Mouse (Mus musculus) MN1 (cell line): ENCODE measurements around the gene Pitpnb.

ENCODE experiments used
- DNase-seq: peaks from one replicate; pipeline ENCODE4 v3.0.0-alpha.2; 2016; ENCODE audit warnings: low spot score

The Pitpnb gene

DNA sequence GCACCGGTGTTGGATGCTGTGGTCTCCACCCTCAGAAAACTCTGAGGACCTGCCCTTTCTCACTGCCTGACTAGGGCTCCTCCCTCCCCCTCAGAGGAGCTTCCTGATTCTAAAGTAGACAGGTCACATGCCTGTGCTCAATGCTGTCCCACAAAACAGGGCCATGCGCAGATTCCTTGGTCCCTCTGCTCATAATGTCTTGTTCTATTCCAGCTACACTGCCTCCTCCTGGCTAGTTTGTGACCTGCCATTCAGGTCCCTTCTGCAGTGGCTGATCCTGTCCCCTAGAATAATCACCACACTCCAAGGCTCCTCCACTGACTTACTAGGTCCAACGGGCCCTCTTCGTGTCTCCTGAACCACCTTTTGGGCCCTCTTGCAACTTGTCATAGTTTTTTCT, 65.6 kb downstream of the Pitpnb start:
- DNase-seq: no peak

DNA sequence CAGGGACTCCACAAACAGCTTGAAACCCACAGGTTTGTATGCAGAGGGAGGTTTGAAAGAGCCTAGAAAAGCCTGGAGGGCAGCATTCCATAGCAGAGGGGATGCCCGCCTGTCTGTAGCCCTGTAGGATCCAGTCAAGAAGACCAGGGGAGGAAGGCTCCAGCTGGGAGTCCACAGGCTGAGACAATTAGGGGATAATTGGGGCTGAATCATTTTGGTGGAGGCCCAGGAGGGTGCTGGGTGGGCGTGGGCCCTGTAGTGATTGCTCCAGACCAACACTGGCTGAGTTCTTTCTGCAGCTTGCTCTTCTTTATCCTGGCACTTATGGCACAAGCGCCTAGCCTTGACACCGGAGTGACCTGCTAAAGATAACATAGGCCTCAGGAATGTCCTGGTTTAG, 67.9 kb downstream of the Pitpnb start:
- no peak for DNase-seq

GRCm38 (mm10) chr5:111399271-111399670, 68.7 kb downstream of the Pitpnb start:
- no peak for DNase-seq

- no peak for DNase-seq
Observed at GRCm38 (mm10) chr5:111401879-111402650, 71.5 kb downstream of the Pitpnb start.

DNA sequence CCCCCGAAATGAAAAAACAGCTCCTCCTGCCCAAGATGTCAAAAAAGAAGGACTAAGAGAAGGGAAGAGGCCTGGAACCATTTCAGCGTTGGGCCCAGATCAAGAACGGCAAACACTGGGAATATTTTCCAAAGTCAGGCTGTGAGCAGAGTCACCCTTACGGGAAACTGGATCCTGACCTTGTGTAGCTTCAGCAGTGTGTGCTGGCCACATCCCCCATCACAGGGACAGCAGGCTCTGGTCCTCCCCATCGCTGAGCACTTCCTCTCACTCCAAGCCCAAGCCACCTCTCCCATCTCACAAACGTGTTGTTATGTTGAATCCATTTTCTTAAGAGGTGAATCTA, 72.1 kb downstream of the Pitpnb start:
- no peak for DNase-seq

DNA sequence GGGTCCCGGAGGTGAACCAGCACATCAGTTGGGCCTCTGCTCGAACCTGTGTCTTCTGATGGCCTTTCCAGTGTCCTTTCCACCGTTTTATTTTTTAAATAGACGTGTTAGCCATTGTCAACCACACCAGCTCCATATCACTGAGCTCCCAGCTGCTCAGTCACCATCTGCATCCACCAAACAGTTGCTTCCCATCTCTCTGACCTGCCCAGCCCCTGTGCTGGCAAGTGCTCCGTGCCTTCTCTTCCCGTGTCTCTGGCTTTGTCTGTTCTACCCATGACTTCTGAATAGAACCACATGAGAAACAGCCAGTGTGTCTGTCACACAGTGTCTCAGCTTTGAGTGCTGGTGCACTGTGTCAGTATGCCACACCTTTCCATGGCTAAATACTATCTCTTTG, 74.2 kb downstream of the Pitpnb start:
- DNase-seq: no peak

- DNase-seq: peak; percentile 47
Observed at GRCm38 (mm10) chr5:111408470-111409105, 78.0 kb downstream of the Pitpnb start.

DNA sequence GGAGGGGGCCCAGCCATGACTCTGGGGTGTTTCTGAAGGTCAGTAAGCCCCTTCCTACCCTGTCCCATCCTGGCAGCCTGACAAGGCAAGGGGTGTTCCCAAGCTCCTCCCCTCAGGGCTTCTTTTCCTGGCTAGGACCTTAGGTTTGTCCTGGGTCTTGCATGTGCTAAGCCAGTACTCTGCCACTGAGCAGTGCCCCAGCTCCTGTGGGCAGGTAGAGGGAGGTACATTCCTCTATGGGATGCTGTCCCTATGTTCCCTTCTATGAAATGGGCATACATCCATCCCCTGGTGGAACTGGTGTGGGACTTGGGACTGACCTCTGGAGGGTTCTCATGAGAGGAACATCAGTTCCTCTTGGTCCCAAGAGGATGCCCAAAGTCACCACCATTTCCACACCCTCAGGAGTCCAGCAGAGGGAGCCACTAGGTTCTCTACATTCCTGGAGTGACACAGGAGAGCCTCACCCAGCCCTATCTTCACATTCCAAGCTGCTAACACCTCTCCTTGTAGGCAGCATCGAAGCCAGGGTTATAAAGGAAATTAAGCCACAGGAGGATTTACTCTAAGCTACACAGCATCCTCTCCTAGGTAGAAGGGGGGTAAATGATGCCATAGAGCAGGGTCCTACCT, 79.0 kb downstream of the Pitpnb start:
- DNase-seq: no peak

DNA sequence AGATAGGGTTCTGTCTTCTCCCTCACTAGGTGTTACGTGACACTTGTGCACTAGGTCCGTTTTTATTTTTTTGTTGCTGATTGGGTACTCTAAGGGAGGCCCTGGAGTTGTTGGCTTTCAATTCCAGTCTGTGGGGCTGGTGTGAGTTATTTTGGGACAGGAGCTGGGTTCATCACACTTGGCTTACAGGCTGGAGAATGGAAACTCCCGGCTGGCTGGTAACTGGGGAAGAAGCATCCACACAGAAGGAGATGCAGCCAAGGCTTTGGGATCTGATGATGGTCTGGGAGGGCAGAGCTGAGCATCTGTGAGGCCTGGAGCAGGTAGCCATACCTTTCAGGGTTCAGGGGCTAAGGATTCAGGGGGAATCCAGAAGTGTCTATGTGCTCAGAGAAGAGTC, 80.1 kb downstream of the Pitpnb start:
- DNase-seq: no peak

DNA sequence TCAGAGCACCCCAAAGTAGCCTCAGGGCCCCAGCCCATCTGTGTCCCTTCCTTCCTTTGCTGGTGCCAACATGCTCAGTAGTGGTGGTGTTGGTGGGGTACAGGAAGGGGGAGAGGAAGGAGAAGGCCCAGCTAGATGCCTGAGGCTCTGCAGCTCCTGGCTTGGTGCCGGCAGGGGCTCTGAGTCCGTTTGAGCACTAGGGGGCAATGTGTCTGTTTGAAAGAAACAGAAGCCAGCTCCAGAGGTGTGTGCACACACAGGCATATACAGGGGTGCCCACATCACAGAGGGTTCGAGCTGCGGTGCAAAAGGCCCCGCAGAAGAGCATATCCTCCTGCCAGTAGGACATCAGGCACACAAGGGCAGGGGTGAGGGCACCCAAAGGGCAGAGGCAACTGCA, 83.6 kb downstream of the Pitpnb start:
- peak; percentile 27 for DNase-seq

- no peak for DNase-seq
Observed at GRCm38 (mm10) chr5:111414770-111415249, 84.2 kb downstream of the Pitpnb start.

- DNase-seq: no peak
Observed at GRCm38 (mm10) chr5:111415575-111415974, 85.0 kb downstream of the Pitpnb start.

DNA sequence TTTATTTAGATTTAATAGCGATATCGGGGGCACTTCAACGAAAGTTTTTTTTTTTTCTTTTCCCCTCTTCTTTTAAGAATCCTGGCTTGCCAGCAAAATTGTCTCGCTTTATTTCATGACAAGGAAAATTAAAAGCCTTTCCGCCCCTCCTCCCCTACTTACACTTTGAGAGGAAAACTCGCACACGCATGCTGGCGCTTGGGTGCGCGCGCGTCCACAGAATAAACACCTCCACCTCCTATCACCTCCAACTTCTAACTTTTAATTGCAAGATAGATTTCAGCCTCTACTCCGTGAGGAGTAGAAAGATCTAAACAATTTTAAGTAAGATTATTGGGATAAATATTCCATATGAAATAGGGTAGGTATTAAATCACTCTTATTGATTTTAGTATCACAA, 85.5 kb downstream of the Pitpnb start:
- DNase-seq: no peak

GRCm38 (mm10) chr5:111416591-111417374, 86.2 kb downstream of the Pitpnb start, which contains the start of gene Mn1:
Gene Mn1, plus strand, starts transcription at chr5:111417362.
- DNase-seq: no peak

DNA sequence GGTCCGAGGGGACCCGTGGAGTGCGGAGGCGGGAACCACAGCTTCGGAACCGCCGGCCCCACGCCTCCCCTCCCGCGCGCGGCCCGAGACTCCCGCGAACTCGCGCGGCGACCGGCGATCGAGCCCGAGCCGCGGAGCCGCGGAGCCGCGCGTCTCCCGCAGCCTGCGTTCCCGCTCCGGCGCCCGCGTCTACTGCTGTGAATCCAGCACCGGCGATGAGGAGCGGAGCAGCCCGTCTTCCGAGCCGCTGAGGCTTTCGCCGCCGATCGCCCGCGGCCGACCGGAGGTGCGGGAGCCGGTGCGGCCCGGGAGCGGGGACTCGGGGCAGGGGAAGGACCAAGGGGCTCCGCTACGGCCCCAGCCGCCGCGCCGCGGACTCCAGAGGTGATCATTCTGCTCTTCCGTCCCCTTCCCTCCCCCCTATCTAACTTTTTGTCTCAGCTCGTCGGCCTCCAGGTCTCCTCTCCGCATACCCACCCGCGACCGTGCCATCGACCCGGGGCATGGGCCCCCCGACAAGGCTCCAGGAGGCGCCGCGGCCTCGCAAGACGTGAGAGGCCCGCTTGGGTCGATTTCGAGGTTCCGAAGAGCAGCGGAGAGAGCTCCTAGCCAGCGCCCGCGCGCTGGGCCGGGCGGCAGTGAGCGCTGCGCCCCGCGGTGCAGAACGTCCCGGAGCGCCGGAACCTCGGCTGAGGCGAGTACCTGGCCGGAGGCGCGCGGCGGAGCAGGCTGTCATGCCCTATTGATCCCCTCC, 87.0 kb downstream of the Pitpnb start:
- DNase-seq: no peak

- DNase-seq: no peak
Observed at GRCm38 (mm10) chr5:111418202-111419120, 87.9 kb downstream of the Pitpnb start.

DNA sequence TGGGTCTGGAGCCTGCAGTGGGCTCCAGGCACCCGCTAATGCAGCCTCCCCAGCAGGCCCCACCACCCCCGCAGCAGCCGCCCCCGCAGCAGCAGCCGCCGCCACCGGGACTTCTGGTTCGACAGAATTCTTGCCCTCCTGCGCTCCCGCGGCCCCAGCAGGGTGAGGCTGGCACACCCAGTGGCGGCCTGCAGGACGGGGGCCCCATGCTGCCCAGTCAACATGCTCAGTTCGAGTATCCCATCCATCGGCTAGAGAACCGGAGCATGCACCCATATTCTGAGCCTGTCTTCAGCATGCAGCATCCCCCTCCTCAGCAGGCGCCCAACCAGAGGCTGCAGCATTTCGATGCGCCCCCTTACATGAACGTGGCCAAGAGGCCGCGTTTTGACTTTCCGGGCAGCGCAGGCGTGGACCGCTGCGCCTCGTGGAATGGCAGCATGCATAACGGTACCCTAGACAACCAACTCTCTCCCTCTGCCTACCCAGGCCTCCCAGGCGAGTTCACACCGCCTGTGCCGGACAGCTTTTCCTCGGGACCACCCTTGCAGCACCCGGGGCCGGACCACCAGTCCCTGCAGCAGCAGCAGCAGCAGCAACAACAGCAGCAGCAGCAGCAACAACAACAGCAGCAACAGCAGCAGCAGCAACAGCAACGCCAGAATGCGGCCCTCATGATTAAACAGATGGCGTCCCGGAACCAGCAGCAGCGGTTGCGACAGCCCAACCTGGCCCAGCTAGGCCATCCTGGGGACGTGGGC, 88.7 kb downstream of the Pitpnb start:
- no peak for DNase-seq

- no peak for DNase-seq
Observed at GRCm38 (mm10) chr5:111420011-111420691, 89.6 kb downstream of the Pitpnb start.

- DNase-seq: no peak
Observed at GRCm38 (mm10) chr5:111420896-111421295, 90.3 kb downstream of the Pitpnb start.
